Mouse (Mus musculus): ENCODE measurements around the gene Upk2. TPM values are rescaled to one million over a fixed set of nuclear protein-coding genes. Genes with fewer than 3 reads are reported as not detected.

Upk2 gene
- total and polyA plus RNA-seq, 2 experiments from 2014 or later: not detected

DNA sequence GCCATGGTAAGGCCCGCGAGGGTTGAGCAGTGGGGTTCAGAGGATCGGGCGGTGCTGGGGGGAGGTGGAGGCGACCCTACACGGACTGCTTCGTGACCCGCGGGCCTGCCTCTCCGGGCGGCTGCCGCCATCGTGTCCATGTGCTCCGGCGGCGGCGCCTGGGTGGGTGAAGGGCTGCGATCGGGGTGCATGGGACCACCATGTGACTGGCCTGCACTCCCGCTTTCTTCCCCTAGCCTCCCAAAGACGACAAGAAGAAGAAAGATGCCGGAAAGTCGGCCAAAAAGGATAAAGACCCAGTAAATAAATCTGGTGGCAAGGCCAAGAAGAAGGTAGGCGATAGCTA is 47.1 kb downstream of the Upk2 start:
- peak; percentile 42 for ATAC-seq
- Histone ChIP-seq H3K9ac (peak overlapping the region; percentile 82), H3K4me1 (ENCODE audit: insufficient read depth) (peaks cover 7% of the 10 kb centered on the region; the same call in 1 of the 2 replicates), H3K4me3 (ENCODE audit: low read depth, low read length) (peak overlapping the region; percentile 77), H3K36me3 (ENCODE audit: insufficient read depth) (peaks cover 54% of the 10 kb centered on the region), H3K4me2 (ENCODE audit: low read depth) (peak overlapping the region; percentile 76), H3K27ac (ENCODE audit: low read depth, low read length) (peak overlapping the region; percentile 97), H3K9me3 (ENCODE audit: low read length) (no peaks in the 10 kb centered on the region), H3K27me3 (ENCODE audit: insufficient read depth, low read length) (no peaks in the 10 kb centered on the region)
- DNase-seq: no peak
- WGBS: 2% methylated on average over 24 of the region's 24 CpGs
- no peak for TF ChIP-seq CTCF (IDR thresholded peaks at IDR 0.05; ENCODE audit: low read depth)

DNA sequence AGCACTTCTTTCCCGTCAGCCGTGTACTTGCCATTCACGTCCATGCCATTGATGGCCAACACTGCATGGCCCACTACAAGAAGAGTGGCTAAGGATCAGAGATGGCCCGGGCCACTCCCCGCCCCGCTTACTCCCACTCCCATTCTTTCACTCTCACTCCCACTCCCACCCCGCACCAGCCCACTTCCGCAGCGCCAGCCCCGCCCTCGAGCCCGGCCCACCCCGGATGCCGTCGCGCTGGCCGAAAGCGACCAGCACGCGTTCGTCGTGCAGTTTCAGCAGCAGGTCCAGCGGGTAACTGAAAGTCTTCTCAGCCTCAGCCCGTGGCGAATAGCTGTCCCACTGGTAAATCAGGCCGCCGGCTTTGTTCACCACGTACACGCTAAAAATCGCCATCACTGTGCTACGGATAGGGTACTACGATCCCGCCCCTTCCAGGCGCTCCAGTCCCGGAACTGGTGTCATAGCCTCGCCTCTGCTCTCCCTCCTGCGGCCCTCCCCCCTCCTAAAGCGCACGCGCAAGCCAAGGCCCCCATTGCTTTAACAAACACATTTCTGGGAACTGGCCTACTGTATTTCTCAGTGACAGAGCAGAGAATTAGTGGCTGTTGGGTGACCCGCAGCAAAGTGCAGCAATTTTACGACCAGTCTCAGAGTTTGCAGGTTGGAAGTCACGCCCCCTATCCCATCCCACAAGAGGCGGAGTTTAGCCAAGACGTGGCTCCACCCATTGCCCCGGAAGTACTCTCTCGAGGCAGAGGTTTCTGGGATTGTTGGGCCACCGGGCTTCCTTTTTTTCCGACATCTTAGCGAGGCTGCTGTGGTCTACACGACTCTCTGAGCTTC is 47.6 kb downstream of the Upk2 start, which contains the start of the genes Rps25 and Trappc4:
TSS of gene Rps25 (plus strand) at position 234 of the 846 bp plus-strand sequence.
TSS of gene Trappc4 (minus strand) at position 695 of the 846 bp plus-strand sequence.
- H3K27ac ChIP-seq (ENCODE audit: low read depth, low read length): peak within 1 kb of the TSS; percentile 97
- no peaks in the 10 kb centered on the region for H3K27me3 ChIP-seq (ENCODE audit: insufficient read depth, low read length)
- peaks cover 55% of the 10 kb centered on the region for H3K36me3 ChIP-seq (ENCODE audit: insufficient read depth)
- peak within 1 kb of the TSS; percentile 82 for H3K9ac ChIP-seq
- peak; percentile 98 for ATAC-seq
- peaks cover 7% of the 10 kb centered on the region; the same call in 1 of the 2 replicates for H3K4me1 ChIP-seq (ENCODE audit: insufficient read depth)
- DNase-seq: peak; percentile 98
- H3K4me3 ChIP-seq (ENCODE audit: low read depth, low read length): peak within 1 kb of the TSS; percentile 77
- H3K9me3 ChIP-seq (ENCODE audit: low read length): no peaks in the 10 kb centered on the region
- WGBS: under 1% methylated on average over 51 of the region's 51 CpGs
- H3K4me2 ChIP-seq (ENCODE audit: low read depth): peak within 1 kb of the TSS; percentile 76
- TF ChIP-seq CTCF (IDR thresholded peaks at IDR 0.05; ENCODE audit: low read depth): 0 out of 2 replicates have a peak, but pooled peaks have one; percentile 2

DNA sequence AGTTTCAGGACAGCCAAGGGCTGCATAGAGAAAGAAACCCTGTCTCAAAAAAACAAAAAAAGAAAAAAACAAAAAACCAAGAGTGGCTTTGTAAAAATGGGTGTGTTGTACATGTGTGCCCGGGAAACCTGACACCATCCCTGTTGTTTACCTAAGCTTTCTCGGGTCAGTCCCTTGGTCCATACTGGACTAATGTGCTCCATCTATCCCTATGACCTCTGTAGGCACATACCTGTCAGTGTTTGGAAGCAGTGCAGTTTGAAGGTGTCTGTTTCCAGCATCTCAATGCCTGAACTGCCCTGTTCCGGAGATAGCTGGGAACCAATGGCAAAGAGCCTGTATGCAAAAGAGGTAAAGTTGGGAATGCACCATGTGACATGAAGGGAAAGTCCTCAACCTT is 49.8 kb downstream of the Upk2 start:
- Histone ChIP-seq H3K27ac (ENCODE audit: low read depth, low read length) (no peak overlapping the region), H3K4me2 (ENCODE audit: low read depth) (no peak overlapping the region), H3K36me3 (ENCODE audit: insufficient read depth) (peaks cover 63% of the 10 kb centered on the region), H3K4me3 (ENCODE audit: low read depth, low read length) (no peak overlapping the region), H3K9ac (no peak overlapping the region), H3K9me3 (ENCODE audit: low read length) (no peaks in the 10 kb centered on the region), H3K4me1 (ENCODE audit: insufficient read depth) (peaks cover 7% of the 10 kb centered on the region; the same call in 1 of the 2 replicates), H3K27me3 (ENCODE audit: insufficient read depth, low read length) (no peaks in the 10 kb centered on the region)
- DNase-seq: no peak
- no peak for TF ChIP-seq CTCF (IDR thresholded peaks at IDR 0.05; ENCODE audit: low read depth)
- WGBS: 91% methylated on average over 3 of the region's 3 CpGs
- ATAC-seq: no peak

Other genes starting within 250 kb of the Upk2 start
- 16.0 and 24.4 TPM in 2 replicates for gene Cbl, start 220.9 kb downstream of the Upk2 start, total RNA-seq (2014; rRNA removed)
- gene Cbl, start 220.9 kb downstream of the Upk2 start, polyA plus RNA-seq (2015; fragmentation: Nextera tagmentation; extraction: Ambion mirVana): 6.8 and 14.4 TPM in 2 replicates
- 3.5 and 7.8 TPM in 2 replicates for gene Ccdc153, start 214.3 kb downstream of the Upk2 start, total RNA-seq (2014; rRNA removed)
- 5.0 and 7.0 TPM in 2 replicates for gene Ccdc153, start 214.3 kb downstream of the Upk2 start, polyA plus RNA-seq (2015; fragmentation: Nextera tagmentation; extraction: Ambion mirVana)
- gene Pdzd3, start 203.5 kb downstream of the Upk2 start, total RNA-seq (2014; rRNA removed): 0.33 and 1.0 TPM in 2 replicates
- 0.43 and 1.0 TPM in 2 replicates for gene Pdzd3, start 203.5 kb downstream of the Upk2 start, polyA plus RNA-seq (2015; fragmentation: Nextera tagmentation; extraction: Ambion mirVana)
- gene Nlrx1, start 186.4 kb downstream of the Upk2 start, total RNA-seq (2014; rRNA removed): 5.8 and 5.9 TPM in 2 replicates
- gene Nlrx1, start 186.4 kb downstream of the Upk2 start, polyA plus RNA-seq (2015; fragmentation: Nextera tagmentation; extraction: Ambion mirVana): 5.7 and 7.1 TPM in 2 replicates
- 30.6 and 45.2 TPM in 2 replicates for gene Abcg4, start 166.4 kb downstream of the Upk2 start, total RNA-seq (2014; rRNA removed)
- gene Abcg4, start 166.4 kb downstream of the Upk2 start, polyA plus RNA-seq (2015; fragmentation: Nextera tagmentation; extraction: Ambion mirVana): 15.2 and 20.4 TPM in 2 replicates
- 24.4 and 29.5 TPM in 2 replicates for gene Hinfp, start 149.3 kb downstream of the Upk2 start, total RNA-seq (2014; rRNA removed)
- gene Hinfp, start 149.3 kb downstream of the Upk2 start, polyA plus RNA-seq (2015; fragmentation: Nextera tagmentation; extraction: Ambion mirVana): 10.7 and 14.2 TPM in 2 replicates
- 42.9 and 54.2 TPM in 2 replicates for gene C2cd2l, start 134.7 kb downstream of the Upk2 start, total RNA-seq (2014; rRNA removed)
- 26.2 and 33.2 TPM in 2 replicates for gene C2cd2l, start 134.7 kb downstream of the Upk2 start, polyA plus RNA-seq (2015; fragmentation: Nextera tagmentation; extraction: Ambion mirVana)
- gene Dpagt1, start 129.0 kb downstream of the Upk2 start, total RNA-seq (2014; rRNA removed): 17.7 and 18.3 TPM in 2 replicates
- gene Dpagt1, start 129.0 kb downstream of the Upk2 start, polyA plus RNA-seq (2015; fragmentation: Nextera tagmentation; extraction: Ambion mirVana): 30.1 and 30.6 TPM in 2 replicates
- 97.8 and 109 TPM in 2 replicates for gene H2afx, start 120.3 kb downstream of the Upk2 start, total RNA-seq (2014; rRNA removed)
- 143 and 149 TPM in 2 replicates for gene H2afx, start 120.3 kb downstream of the Upk2 start, polyA plus RNA-seq (2015; fragmentation: Nextera tagmentation; extraction: Ambion mirVana)
- 38.1 and 38.6 TPM in 2 replicates for gene Hmbs, start 110.7 kb downstream of the Upk2 start, total RNA-seq (2014; rRNA removed)
- 53.3 and 55.0 TPM in 2 replicates for gene Hmbs, start 110.7 kb downstream of the Upk2 start, polyA plus RNA-seq (2015; fragmentation: Nextera tagmentation; extraction: Ambion mirVana)
- gene Vps11, start 93.3 kb downstream of the Upk2 start, total RNA-seq (2014; rRNA removed): 37.6 and 39.1 TPM in 2 replicates
- gene Vps11, start 93.3 kb downstream of the Upk2 start, polyA plus RNA-seq (2015; fragmentation: Nextera tagmentation; extraction: Ambion mirVana): 36.2 and 39.9 TPM in 2 replicates
- 51.8 and 59.0 TPM in 2 replicates for gene Hyou1, start 75.5 kb downstream of the Upk2 start, total RNA-seq (2014; rRNA removed)
- 14.0 and 17.4 TPM in 2 replicates for gene Hyou1, start 75.5 kb downstream of the Upk2 start, polyA plus RNA-seq (2015; fragmentation: Nextera tagmentation; extraction: Ambion mirVana)
- 51.6 and 69.5 TPM in 2 replicates for gene Slc37a4, start 58.1 kb downstream of the Upk2 start, total RNA-seq (2014; rRNA removed)
- gene Slc37a4, start 58.1 kb downstream of the Upk2 start, polyA plus RNA-seq (2015; fragmentation: Nextera tagmentation; extraction: Ambion mirVana): 32.3 and 39.4 TPM in 2 replicates
- gene Rps25, start 47.8 kb downstream of the Upk2 start, total RNA-seq (2014; rRNA removed): 704 and 1,244 TPM in 2 replicates
- 1,723 and 2,412 TPM in 2 replicates for gene Rps25, start 47.8 kb downstream of the Upk2 start, polyA plus RNA-seq (2015; fragmentation: Nextera tagmentation; extraction: Ambion mirVana)
- 195 and 237 TPM in 2 replicates for gene Trappc4, start 47.4 kb downstream of the Upk2 start, total RNA-seq (2014; rRNA removed)
- 369 and 397 TPM in 2 replicates for gene Trappc4, start 47.4 kb downstream of the Upk2 start, polyA plus RNA-seq (2015; fragmentation: Nextera tagmentation; extraction: Ambion mirVana)
- 24.4 and 24.5 TPM in 2 replicates for gene Ccdc84, start 36.4 kb downstream of the Upk2 start, total RNA-seq (2014; rRNA removed)
- gene Ccdc84, start 36.4 kb downstream of the Upk2 start, polyA plus RNA-seq (2015; fragmentation: Nextera tagmentation; extraction: Ambion mirVana): 20.1 and 25.2 TPM in 2 replicates
- not detected in 2 replicates for gene Foxr1, start 13.8 kb downstream of the Upk2 start, total RNA-seq (2014; rRNA removed)
- gene Foxr1, start 13.8 kb downstream of the Upk2 start, polyA plus RNA-seq (2015; fragmentation: Nextera tagmentation; extraction: Ambion mirVana): not detected in 2 replicates
- gene Bcl9l, start 27.8 kb upstream of the Upk2 start, total RNA-seq (2014; rRNA removed): 29.2 and 38.7 TPM in 2 replicates
- gene Bcl9l, start 27.8 kb upstream of the Upk2 start, polyA plus RNA-seq (2015; fragmentation: Nextera tagmentation; extraction: Ambion mirVana): 9.3 and 13.0 TPM in 2 replicates
- gene Cxcr5, start 106.9 kb upstream of the Upk2 start, total RNA-seq (2014; rRNA removed): not detected in 2 replicates
- not detected in 2 replicates for gene Cxcr5, start 106.9 kb upstream of the Upk2 start, polyA plus RNA-seq (2015; fragmentation: Nextera tagmentation; extraction: Ambion mirVana)
- 59.2 and 76.2 TPM in 2 replicates for gene Ddx6, start 149.9 kb upstream of the Upk2 start, total RNA-seq (2014; rRNA removed)
- 11.1 and 18.3 TPM in 2 replicates for gene Ddx6, start 149.9 kb upstream of the Upk2 start, polyA plus RNA-seq (2015; fragmentation: Nextera tagmentation; extraction: Ambion mirVana)
- gene Treh, start 218.3 kb upstream of the Upk2 start, total RNA-seq (2014; rRNA removed): not detected in 2 replicates
- gene Treh, start 218.3 kb upstream of the Upk2 start, polyA plus RNA-seq (2015; fragmentation: Nextera tagmentation; extraction: Ambion mirVana): not detected in 2 replicates

All from forebrain, postnatal 0 days (tissue).